Mouse (Mus musculus): ENCODE measurements at regions not wholly inside any gene's neighbourhood (a gene's known extent, or its start where the extent isn't known, plus 50 kb on each side); places are given as distances from the start of the nearest gene placed in this dataset.

- H3K36me3 ChIP-seq (ENCODE audit: control insufficient read depth, insufficient read depth, low read length): no peaks in the 10 kb centered on the region
- H3K4me3 ChIP-seq (ENCODE audit: insufficient read depth, low read depth, low read length): no peak overlapping the region
- no peak overlapping the region for H3K27ac ChIP-seq (replicated peaks; ENCODE audit: insufficient read depth, low read depth, low read length)
- TF ChIP-seq CTCF (IDR thresholded peaks at IDR 0.05; ENCODE audit: low read depth, low read length): no peak
- TF ChIP-seq POLR2A (IDR thresholded peaks at IDR 0.05; ENCODE audit: extremely low read depth, insufficient read depth, low read length): no peak
- no peak overlapping the region for H3K9ac ChIP-seq (ENCODE audit: low read depth, low read length)
- DNase-seq (ENCODE audit: extremely low read depth, low read depth, low spot score): no peak
- no peaks in the 10 kb centered on the region for H3K4me1 ChIP-seq (ENCODE audit: control insufficient read depth, insufficient read depth, low read length)
- peaks cover 5% of the 10 kb centered on the region; the same call in 1 of the 2 replicates for H3K27me3 ChIP-seq (ENCODE audit: control insufficient read depth, insufficient read depth, low read length)
- H3K79me2 ChIP-seq (ENCODE audit: control insufficient read depth, insufficient read depth, low read length): no peaks in the 10 kb centered on the region
- 80% methylated on average over 4 of the region's 4 CpGs for WGBS
These were observed 289.6 kb upstream of the Fermt1 start for GRCm38 (mm10) chr2:133235175-133235920.

- H3K4me1 ChIP-seq (ENCODE audit: control insufficient read depth, insufficient read depth, low read length): no peaks in the 10 kb centered on the region
- DNase-seq (ENCODE audit: extremely low read depth, low read depth, low spot score): no peak
- WGBS: 76% methylated on average over 2 of the region's 2 CpGs
These were observed 299.8 kb upstream of the Bmp2 start for GRCm38 (mm10) chr2:133252131-133252530.

GRCm38 (mm10) chr2:133274424-133274823, 277.5 kb upstream of the Bmp2 start:
- H3K27ac ChIP-seq (replicated peaks; ENCODE audit: insufficient read depth, low read depth, low read length): no peak overlapping the region
- no peak overlapping the region for H3K4me3 ChIP-seq (ENCODE audit: insufficient read depth, low read depth, low read length)
- no peaks in the 10 kb centered on the region for H3K4me1 ChIP-seq (ENCODE audit: control insufficient read depth, insufficient read depth, low read length)
- no peaks in the 10 kb centered on the region for H3K79me2 ChIP-seq (ENCODE audit: control insufficient read depth, insufficient read depth, low read length)
- no peak for TF ChIP-seq POLR2A (IDR thresholded peaks at IDR 0.05; ENCODE audit: extremely low read depth, insufficient read depth, low read length)
- no peak for TF ChIP-seq CTCF (IDR thresholded peaks at IDR 0.05; ENCODE audit: low read depth, low read length)
- 66% methylated on average over 4 of the region's 4 CpGs for WGBS
- DNase-seq (ENCODE audit: extremely low read depth, low read depth, low spot score): no peak
- no peak overlapping the region for H3K9ac ChIP-seq (ENCODE audit: low read depth, low read length)
- no peaks in the 10 kb centered on the region for H3K36me3 ChIP-seq (ENCODE audit: control insufficient read depth, insufficient read depth, low read length)
- H3K27me3 ChIP-seq (ENCODE audit: control insufficient read depth, insufficient read depth, low read length): no peaks in the 10 kb centered on the region

More at GRCm38 (mm10) chr2:133252131-133252530, 299.8 kb upstream of the Bmp2 start:
- Histone ChIP-seq H3K9ac (ENCODE audit: low read depth, low read length) (no peak overlapping the region), H3K79me2 (ENCODE audit: control insufficient read depth, insufficient read depth, low read length) (no peaks in the 10 kb centered on the region), H3K27ac (replicated peaks; ENCODE audit: insufficient read depth, low read depth, low read length) (no peak overlapping the region), H3K27me3 (ENCODE audit: control insufficient read depth, insufficient read depth, low read length) (no peaks in the 10 kb centered on the region), H3K36me3 (ENCODE audit: control insufficient read depth, insufficient read depth, low read length) (no peaks in the 10 kb centered on the region), H3K4me3 (ENCODE audit: insufficient read depth, low read depth, low read length) (no peak overlapping the region)
- TF ChIP-seq CTCF (IDR thresholded peaks at IDR 0.05; ENCODE audit: low read depth, low read length): no peak
- TF ChIP-seq POLR2A (IDR thresholded peaks at IDR 0.05; ENCODE audit: extremely low read depth, insufficient read depth, low read length): no peak

- Histone ChIP-seq H3K4me3 (ENCODE audit: insufficient read depth, low read depth, low read length) (no peak overlapping the region), H3K36me3 (ENCODE audit: control insufficient read depth, insufficient read depth, low read length) (no peaks in the 10 kb centered on the region), H3K9ac (ENCODE audit: low read depth, low read length) (no peak overlapping the region), H3K27me3 (ENCODE audit: control insufficient read depth, insufficient read depth, low read length) (no peaks in the 10 kb centered on the region), H3K4me1 (ENCODE audit: control insufficient read depth, insufficient read depth, low read length) (no peaks in the 10 kb centered on the region), H3K79me2 (ENCODE audit: control insufficient read depth, insufficient read depth, low read length) (no peaks in the 10 kb centered on the region), H3K27ac (replicated peaks; ENCODE audit: insufficient read depth, low read depth, low read length) (no peak overlapping the region)
- no peak for DNase-seq (ENCODE audit: extremely low read depth, low read depth, low spot score)
- 47% methylated on average over 4 of the region's 4 CpGs for WGBS
- no peak for TF ChIP-seq POLR2A (IDR thresholded peaks at IDR 0.05; ENCODE audit: extremely low read depth, insufficient read depth, low read length)
- TF ChIP-seq CTCF (IDR thresholded peaks at IDR 0.05; ENCODE audit: low read depth, low read length): no peak
These were observed 273.4 kb upstream of the Bmp2 start for GRCm38 (mm10) chr2:133278546-133278945.

- Histone ChIP-seq H3K79me2 (ENCODE audit: control insufficient read depth, insufficient read depth, low read length) (no peaks in the 10 kb centered on the region), H3K36me3 (ENCODE audit: control insufficient read depth, insufficient read depth, low read length) (no peaks in the 10 kb centered on the region), H3K27me3 (ENCODE audit: control insufficient read depth, insufficient read depth, low read length) (no peaks in the 10 kb centered on the region), H3K9ac (ENCODE audit: low read depth, low read length) (no peak overlapping the region), H3K27ac (replicated peaks; ENCODE audit: insufficient read depth, low read depth, low read length) (no peak overlapping the region), H3K4me1 (ENCODE audit: control insufficient read depth, insufficient read depth, low read length) (no peaks in the 10 kb centered on the region), H3K4me3 (ENCODE audit: insufficient read depth, low read depth, low read length) (no peak overlapping the region)
- no peak for DNase-seq (ENCODE audit: extremely low read depth, low read depth, low spot score)
- WGBS: 84% methylated on average over 4 of the region's 4 CpGs
- TF ChIP-seq CTCF (IDR thresholded peaks at IDR 0.05; ENCODE audit: low read depth, low read length) (no peak), POLR2A (IDR thresholded peaks at IDR 0.05; ENCODE audit: extremely low read depth, insufficient read depth, low read length) (no peak)
These were observed 272.7 kb upstream of the Bmp2 start for GRCm38 (mm10) chr2:133279275-133279674.

- no peak overlapping the region for H3K9ac ChIP-seq (ENCODE audit: low read depth, low read length)
- DNase-seq (ENCODE audit: extremely low read depth, low read depth, low spot score): no peak
- no peaks in the 10 kb centered on the region for H3K4me1 ChIP-seq (ENCODE audit: control insufficient read depth, insufficient read depth, low read length)
- no peaks in the 10 kb centered on the region for H3K27me3 ChIP-seq (ENCODE audit: control insufficient read depth, insufficient read depth, low read length)
- H3K27ac ChIP-seq (replicated peaks; ENCODE audit: insufficient read depth, low read depth, low read length): no peak overlapping the region
- no peaks in the 10 kb centered on the region for H3K79me2 ChIP-seq (ENCODE audit: control insufficient read depth, insufficient read depth, low read length)
- no peaks in the 10 kb centered on the region for H3K36me3 ChIP-seq (ENCODE audit: control insufficient read depth, insufficient read depth, low read length)
- TF ChIP-seq CTCF (IDR thresholded peaks at IDR 0.05; ENCODE audit: low read depth, low read length): no peak
- TF ChIP-seq POLR2A (IDR thresholded peaks at IDR 0.05; ENCODE audit: extremely low read depth, insufficient read depth, low read length): no peak
- WGBS: 74% methylated on average over 5 of the region's 5 CpGs
- no peak overlapping the region for H3K4me3 ChIP-seq (ENCODE audit: insufficient read depth, low read depth, low read length)
These were observed 269.3 kb upstream of the Bmp2 start for GRCm38 (mm10) chr2:133282692-133283091.
